Mouse (Mus musculus) midbrain, embryonic 10.5 days (tissue): ENCODE measurements at regions not wholly inside any gene's neighbourhood (a gene's known extent, or its start where the extent isn't known, plus 50 kb on each side); places are given as distances from the start of the nearest gene placed in this dataset. TPM values are rescaled to one million over a fixed set of nuclear protein-coding genes. Genes with fewer than 3 reads are reported as not detected.

Source experiments
- DNase-seq: peaks from one replicate; pipeline ENCODE4 v3.0.0-alpha.2; 2017; ENCODE audit warnings: low spot score
- H3K27ac ChIP-seq: fragments of 300-500 bp; sonication (generic); replicated peaks from 2 replicates; pipeline ENCODE4 v1.5.1; 2016; ENCODE audit warnings: mild to moderate bottlenecking
- H3K27me3 ChIP-seq: fragments of 300-500 bp; sonication (generic); 2 replicates; pipeline ENCODE4 v1.6.1; 2016; ENCODE audit warnings: low read depth, mild to moderate bottlenecking; ENCODE audit not compliant: poor library complexity, severe bottlenecking
- H3K36me3 ChIP-seq: fragments of 300-500 bp; sonication (generic); 2 replicates; pipeline ENCODE4 v1.6.1; 2016; ENCODE audit warnings: mild to moderate bottlenecking, moderate library complexity
- H3K4me1 ChIP-seq: fragments of 300-500 bp; sonication (generic); 2 replicates; pipeline ENCODE4 v1.6.1; 2016
- H3K4me3 ChIP-seq: fragments of 300-500 bp; sonication (generic); 2 replicates; pipeline ENCODE4 v1.5.1; 2016; ENCODE audit warnings: mild to moderate bottlenecking, moderate library complexity
- H3K9me3 ChIP-seq: fragments of 300-500 bp; sonication (generic); replicated peaks from 2 replicates; pipeline ENCODE4 v1.6.1; 2016; ENCODE audit warnings: mild to moderate bottlenecking
- WGBS: fragments of 180-500 bp; shearing (Covaris S2); methylation state at CpG from one replicate; pipeline ENCODE4 v1.1.7; 2016; 5-methylcytosine and 5-hydroxymethylcytosine counted together
- microRNA counts: library from miRNA; unstranded; fragments of <30 nt; microRNA quantifications from one replicate; lab custom pipeline; 2017
- microRNA-seq: library from miRNA; unstranded; fragments of <30 nt; microRNA quantifications from one replicate; pipeline ENCODE4, GENCODE M21; 2017

GRCm38 (mm10) chrX:19112753-19113152, 368.4 kb downstream of the Tex13c3 start:
- H3K36me3 ChIP-seq, result no peaks in the 10 kb centered on the region
- H3K4me1 ChIP-seq, result no peaks in the 10 kb centered on the region
- H3K4me3 ChIP-seq, result no peak overlapping the region
- no peaks in the 10 kb centered on the region for H3K27me3 ChIP-seq
- H3K9me3 ChIP-seq, result no peaks in the 10 kb centered on the region; the same call in 1 of the 2 replicates
- WGBS, result 84% methylated on average over 7 of the region's 7 CpGs
- H3K27ac ChIP-seq, result no peak overlapping the region
- DNase-seq, result no peak

- Histone ChIP-seq H3K36me3 (no peaks in the 10 kb centered on the region), H3K4me3 (no peak overlapping the region), H3K4me1 (no peaks in the 10 kb centered on the region), H3K9me3 (no peaks in the 10 kb centered on the region), H3K27me3 (no peaks in the 10 kb centered on the region), H3K27ac (no peak overlapping the region)
- no peak for DNase-seq
- 85% methylated on average over 2 of the region's 2 CpGs for WGBS
Observed at GRCm38 (mm10) chrX:19102911-19103310, 378.2 kb downstream of the Tex13c3 start.

GRCm38 (mm10) chrX:19095960-19096359, 385.2 kb downstream of the Tex13c3 start:
- no peak for DNase-seq
- H3K9me3 ChIP-seq, result no peaks in the 10 kb centered on the region
- no peak overlapping the region for H3K27ac ChIP-seq
- no peaks in the 10 kb centered on the region for H3K36me3 ChIP-seq
- no peaks in the 10 kb centered on the region for H3K27me3 ChIP-seq
- no peaks in the 10 kb centered on the region for H3K4me1 ChIP-seq
- no peak overlapping the region for H3K4me3 ChIP-seq

GRCm38 (mm10) chrX:19084435-19084834, 396.7 kb downstream of the Tex13c3 start:
- 96% methylated on average over 1 of the region's 1 CpGs for WGBS
- Histone ChIP-seq H3K27me3 (no peaks in the 10 kb centered on the region), H3K4me1 (no peaks in the 10 kb centered on the region), H3K36me3 (no peaks in the 10 kb centered on the region), H3K9me3 (no peaks in the 10 kb centered on the region), H3K4me3 (no peak overlapping the region), H3K27ac (no peak overlapping the region)
- no peak for DNase-seq

DNA sequence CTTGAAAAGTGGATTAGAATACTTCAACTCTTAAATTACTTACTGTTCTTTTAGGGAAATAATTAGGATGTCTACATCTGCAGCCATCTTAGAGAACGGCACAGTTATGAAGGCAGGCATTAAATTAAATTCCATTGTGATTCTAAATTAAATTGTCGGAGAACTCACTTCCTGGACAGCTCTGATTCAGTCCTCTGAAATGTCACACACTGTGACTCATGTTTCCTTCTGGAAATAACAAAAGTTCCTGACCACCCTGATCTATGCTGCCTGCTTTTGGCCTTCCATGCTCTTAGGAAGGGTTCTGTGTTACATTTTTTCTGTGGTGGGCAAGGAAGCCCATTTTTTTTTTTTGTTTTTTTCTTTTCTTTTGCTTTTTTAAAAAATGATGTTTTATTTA, 401.1 kb downstream of the Tex13c3 start:
- H3K9me3 ChIP-seq, result no peaks in the 10 kb centered on the region
- WGBS, result 72% methylated on average over 2 of the region's 2 CpGs
- no peak for DNase-seq

More for the DNA sequence above, 401.1 kb downstream of the Tex13c3 start:
- Histone ChIP-seq H3K27me3 (no peaks in the 10 kb centered on the region), H3K4me3 (no peak overlapping the region), H3K27ac (no peak overlapping the region), H3K36me3 (no peaks in the 10 kb centered on the region), H3K4me1 (no peaks in the 10 kb centered on the region)

MicroRNA genes in the stretch of these regions (microRNA counts, 519-probe panel; counts per million panel counts)
- not detected for microRNA mmu-miR-221 (lab: Ali Mortazavi, UCI)
- microRNA mmu-miR-222 (lab: Ali Mortazavi, UCI), result not detected

Small RNA genes lying in the stretch of these regions (microRNA-seq; reads per million reads assigned to microRNA genes)
- 584 reads per million, percentile 70 among the genes with 10 or more reads in this experiment for gene Mir221
- gene Mir222, result 407 reads per million, percentile 67 among the genes with 10 or more reads in this experiment
